Mouse (Mus musculus) lung, postnatal 14 days (tissue): ENCODE measurements at regions not wholly inside any gene's neighbourhood (a gene's known extent, or its start where the extent isn't known, plus 50 kb on each side); places are given as distances from the start of the nearest gene placed in this dataset.

Experiments used
- DNase-seq: peaks from one replicate; pipeline ENCODE4 v3.0.0; 2021

GRCm38 (mm10) chr15:61489731-61490130, 566.9 kb upstream of the A1bg start:
- DNase-seq: no peak

DNA sequence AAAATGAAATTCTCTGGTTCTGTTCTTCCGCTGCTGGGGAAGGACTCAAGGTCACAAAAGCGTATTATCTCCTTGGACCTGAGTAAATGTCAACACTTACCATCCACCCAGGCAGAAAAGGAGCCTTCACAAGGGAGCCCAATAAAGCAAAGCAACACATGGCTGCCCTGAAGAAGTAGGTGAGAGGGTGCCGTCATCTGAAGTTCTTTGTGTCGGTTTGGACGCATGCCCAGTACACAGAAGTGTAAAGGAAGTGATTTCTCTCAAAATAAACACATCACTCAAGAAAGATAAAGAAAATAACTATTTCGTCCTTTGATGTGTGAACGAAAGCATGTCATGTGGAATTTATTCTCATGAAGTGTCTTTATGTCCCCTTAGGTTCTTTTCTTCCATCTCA, 559.0 kb upstream of the A1bg start:
- peak; percentile 31 for DNase-seq

DNA sequence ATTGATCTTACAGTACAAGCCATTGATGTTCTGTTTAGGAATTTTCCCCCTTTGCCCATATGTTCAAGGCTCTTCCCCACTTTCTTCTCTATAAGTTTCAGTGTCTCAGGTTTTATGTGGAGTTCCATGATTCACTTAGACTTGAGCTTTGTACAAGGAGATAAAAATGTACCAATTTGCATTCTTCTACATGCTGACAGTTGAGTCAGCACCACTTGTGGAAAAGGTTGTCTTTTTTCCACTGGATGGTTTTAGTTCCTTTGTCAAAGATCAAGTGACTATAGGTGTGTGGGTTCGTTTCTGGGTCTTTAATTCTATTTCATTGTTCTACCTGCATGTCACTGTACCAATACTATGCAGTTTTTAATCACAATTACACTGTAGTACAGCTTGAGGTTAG, 551.1 kb upstream of the A1bg start:
- DNase-seq: no peak

GRCm38 (mm10) chr15:61455042-61455441, 532.2 kb upstream of the A1bg start:
- no peak for DNase-seq

DNA sequence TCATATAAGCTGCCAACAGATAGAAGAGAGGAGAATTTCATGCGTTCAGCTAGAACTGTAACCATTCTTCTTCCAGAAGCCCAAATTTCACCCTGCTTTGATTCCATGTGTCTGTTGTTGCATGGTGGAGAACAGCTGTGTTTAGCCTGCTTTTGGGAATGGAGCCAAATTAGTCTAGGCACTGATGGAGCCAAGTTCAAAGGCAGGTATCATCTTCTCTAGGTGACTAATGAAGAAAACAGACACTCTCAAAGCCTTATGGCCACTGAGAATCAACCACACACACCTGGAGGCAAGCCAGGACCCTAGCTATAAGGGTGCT, 531.5 kb upstream of the A1bg start:
- DNase-seq: no peak

DNA sequence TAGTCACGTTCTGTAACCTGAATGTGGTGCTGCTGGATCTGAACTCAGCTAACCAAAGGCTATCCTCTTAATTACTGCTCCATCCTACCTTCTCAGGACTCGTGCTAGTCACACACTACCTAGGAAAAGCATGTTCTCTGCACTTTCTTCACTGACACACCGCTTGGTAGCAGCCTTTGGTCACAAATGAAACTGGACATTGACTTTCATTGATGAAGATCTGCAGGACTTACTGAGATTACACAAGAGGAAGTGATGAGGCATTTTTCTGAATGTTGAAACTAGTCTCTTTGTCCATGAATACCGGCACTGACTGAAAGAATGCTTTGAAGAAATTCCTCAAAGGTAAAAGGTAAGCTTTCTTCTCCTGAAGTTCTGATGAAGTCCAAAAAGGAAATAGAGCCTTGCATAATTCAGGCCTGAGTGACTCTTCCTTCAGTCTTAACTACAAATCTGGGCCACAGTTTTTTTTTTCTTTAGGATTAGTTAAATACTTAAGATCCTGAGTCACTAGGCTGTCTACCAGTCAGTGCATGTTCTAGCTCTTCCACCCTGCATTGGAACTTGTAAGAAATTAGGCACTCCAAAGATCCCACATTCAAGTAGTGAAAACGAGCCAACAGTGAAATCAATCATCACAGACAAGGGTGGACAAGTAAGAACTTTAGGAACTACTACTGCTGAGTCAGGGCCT, 531.0 kb upstream of the A1bg start:
- DNase-seq: no peak

DNA sequence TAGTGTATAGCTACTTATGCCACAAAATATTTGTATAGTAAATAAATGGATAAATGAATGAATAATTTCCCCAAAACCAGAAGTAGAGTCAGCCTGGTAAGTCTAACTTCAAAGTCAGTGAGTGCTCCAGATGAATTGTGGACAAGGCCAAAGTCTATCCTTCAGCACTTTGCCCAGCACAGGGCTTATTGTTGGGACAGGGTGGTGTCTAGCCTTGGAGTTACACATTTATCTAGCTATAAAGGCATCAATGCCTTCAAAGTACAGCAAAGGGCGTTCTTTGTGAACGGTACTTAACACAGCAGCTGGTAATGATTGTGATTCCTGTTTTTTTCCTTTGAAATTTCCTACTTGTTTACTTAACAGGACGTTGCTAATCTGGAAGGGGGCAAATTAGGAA, 527.4 kb upstream of the A1bg start:
- no peak for DNase-seq

DNA sequence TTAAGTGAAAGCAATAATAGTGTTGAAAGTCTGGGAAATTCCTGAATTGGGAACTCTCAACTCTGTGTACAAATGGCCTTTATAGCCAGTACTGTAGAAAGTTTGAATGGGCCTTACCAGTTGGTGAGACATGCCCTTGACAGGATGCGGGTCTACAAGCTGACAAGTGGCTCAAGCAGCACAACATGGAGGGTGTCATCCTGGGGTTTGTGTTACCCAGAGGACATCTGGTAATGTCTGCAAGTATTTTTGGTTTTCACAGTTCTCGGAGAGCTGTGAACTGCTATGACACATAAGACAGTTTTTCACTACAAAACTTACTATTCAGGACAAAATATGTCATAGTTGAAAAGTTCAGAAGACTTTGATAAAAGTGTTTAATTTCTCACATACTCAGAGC, 525.7 kb upstream of the A1bg start:
- DNase-seq: no peak

GRCm38 (mm10) chr15:61446053-61446840, 523.4 kb upstream of the A1bg start:
- DNase-seq: no peak

- no peak for DNase-seq
Observed at GRCm38 (mm10) chr15:61441734-61442398, 519.1 kb upstream of the A1bg start.

GRCm38 (mm10) chr15:61441012-61441411, 518.2 kb upstream of the A1bg start:
- no peak for DNase-seq

DNA sequence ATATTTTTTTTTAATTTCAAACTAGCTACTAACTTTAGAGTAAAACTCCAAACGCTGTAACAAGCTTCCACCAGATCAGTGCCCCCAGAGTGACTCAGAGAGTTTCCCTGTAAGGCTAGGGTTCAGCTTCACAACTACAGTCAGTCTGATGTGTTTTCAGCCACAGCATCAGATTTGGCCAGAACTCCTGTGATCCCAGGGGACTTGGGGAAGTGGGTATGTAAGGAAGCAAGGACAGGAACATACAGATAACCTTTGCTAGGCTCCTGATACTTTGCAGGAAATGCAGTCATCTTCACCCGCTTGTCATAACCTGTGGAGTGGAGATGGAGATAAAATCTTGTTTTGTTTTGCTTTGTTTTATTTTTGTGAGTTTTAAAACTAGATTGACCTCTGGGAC, 517.5 kb upstream of the A1bg start:
- DNase-seq: no peak

DNA sequence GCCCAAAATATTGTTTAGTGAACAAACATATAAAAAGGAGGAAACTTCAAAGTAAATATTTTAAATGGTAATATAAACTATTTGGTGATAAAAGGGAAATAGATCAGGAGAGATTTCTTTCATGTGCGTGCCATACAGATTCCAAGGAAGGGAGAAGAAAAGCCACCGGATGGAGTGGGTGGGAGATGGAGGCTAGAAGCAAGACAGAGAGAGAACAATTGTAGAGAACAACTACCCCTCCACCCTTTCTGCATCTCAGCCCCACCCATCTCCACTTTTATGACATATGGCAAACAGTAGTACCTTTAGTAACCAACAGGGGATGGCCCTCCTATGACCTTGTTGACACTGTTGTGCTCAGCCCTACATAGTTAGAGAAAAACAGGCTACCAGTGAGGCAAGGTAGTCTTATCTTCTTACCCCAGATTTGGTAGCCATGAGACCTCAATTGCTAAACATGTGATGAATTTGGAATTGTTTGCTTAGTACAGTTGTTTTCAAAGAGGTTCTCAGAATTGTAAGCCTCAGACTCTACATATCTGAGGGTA, 516.9 kb upstream of the A1bg start:
- no peak for DNase-seq

- DNase-seq: no peak
Observed at GRCm38 (mm10) chr15:61428818-61429415, 506.1 kb upstream of the A1bg start.

DNA sequence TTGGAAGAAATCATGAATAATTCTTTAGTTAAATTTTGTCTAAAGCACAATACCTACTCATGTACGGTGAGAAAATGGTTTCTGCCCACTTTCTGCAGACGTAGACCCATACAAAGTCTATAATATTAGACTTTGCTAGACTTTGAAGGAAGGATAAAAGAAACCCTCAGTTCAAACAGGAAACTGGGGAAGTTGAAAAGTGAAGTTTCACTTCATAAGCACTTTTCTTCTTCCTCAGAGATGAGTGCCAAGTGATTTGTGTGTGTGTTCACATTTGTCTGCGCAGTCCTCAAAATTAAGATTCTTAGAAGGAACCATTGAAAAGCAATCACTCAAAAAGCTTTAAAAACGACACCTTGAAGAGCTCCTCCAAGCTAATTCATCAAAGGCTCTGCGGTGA, 500.2 kb upstream of the A1bg start:
- no peak for DNase-seq

DNA sequence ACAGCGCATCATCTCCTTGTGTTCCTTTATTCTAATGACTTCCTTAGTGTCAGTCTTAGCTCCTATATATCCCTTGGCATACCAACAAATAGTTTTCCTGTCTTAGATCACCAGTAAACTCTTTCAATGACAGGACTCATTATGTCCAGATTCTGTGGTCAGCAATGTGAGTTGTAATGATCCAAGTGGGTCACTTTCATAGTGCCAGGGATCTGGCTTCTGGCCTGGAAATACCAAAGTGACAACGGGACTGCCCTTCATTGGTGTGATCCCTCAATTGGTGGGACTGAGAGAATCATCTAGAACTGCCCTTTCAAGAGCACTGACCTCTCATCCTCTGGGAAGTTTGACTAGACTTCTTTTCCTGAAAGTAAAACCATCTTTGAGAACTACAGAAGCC, 494.7 kb upstream of the A1bg start:
- no peak for DNase-seq

DNA sequence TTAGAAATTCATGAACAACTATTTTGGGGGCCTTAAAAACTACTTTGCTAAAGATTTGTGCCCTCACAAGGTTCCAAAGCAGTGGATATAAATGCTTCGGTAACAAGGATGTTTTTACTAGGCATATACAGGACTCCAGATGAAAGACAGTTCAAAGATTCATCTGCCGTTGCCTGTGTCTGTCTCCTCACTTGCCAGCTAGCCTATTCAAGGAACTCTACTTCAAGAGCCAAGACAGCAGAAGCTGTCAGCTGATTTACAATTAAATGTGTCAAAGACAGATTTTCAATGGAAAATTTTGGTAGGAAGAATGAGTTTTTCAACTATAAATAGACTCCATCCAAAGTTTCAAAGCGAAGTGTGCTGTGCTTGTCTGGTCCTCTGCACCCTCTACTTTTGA, 494.0 kb upstream of the A1bg start:
- no peak for DNase-seq

DNA sequence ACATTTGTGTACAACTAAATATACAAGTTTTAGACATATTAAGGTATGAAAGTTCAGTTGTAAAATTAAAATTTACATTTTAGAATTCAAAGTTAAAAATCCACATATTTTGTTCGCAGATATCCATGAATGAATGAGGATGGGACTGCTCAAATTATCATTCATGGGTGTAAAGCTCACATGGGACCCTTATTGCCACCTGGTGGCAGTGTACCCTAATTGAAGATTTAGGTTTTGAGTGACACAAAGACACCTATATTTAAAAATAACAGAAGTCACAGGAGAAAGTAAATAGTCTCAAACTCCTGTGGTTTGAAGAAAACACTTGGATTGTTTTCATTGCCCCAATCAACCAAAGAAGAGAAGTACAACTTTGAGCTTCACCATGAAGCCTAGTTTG, 492.8 kb upstream of the A1bg start:
- peak; percentile 22 for DNase-seq

GRCm38 (mm10) chr15:61411821-61412220, 489.0 kb upstream of the A1bg start:
- DNase-seq: no peak

- DNase-seq: no peak
Observed at GRCm38 (mm10) chr15:61410789-61411188, 488.0 kb upstream of the A1bg start.

- DNase-seq: no peak
Observed at GRCm38 (mm10) chr15:61408621-61409020, 485.8 kb upstream of the A1bg start.

DNA sequence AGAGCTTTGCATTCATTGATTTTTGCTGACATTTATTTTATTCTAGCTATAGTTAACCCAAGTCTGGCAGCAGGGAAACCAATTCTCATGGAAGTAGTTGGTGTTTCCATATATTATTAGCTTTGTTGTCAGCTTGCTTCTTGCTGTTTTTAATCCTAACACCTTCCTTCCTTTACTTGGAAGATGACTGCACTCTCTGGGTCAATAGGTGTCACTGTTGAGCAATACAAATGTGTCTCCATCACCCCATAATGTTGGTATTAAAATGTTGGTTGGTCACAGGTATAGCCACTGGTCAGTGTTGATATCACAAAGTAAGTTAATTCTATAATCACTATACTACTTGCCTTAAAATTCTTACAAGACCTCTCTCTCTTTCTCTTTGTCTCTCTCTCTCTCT, 477.9 kb upstream of the A1bg start:
- DNase-seq: peak; percentile 28

- DNase-seq: no peak
Observed at GRCm38 (mm10) chr15:61399971-61400370, 477.2 kb upstream of the A1bg start.

GRCm38 (mm10) chr15:61398829-61399228, 476.0 kb upstream of the A1bg start:
- no peak for DNase-seq
